Mouse (Mus musculus) layer of hippocampus, adult 9-11 months (tissue): ENCODE measurements around the gene Gm9008.
"Not testable (repeated sequence)": the region's sequence is repeated elsewhere in the genome, so short reads cannot be mapped to it uniquely, and the experiment has no call there.

Source experiments
- DNase-seq: peaks from one replicate; pipeline ENCODE4 v3.0.0; 2022

Gene Gm9008

DNA sequence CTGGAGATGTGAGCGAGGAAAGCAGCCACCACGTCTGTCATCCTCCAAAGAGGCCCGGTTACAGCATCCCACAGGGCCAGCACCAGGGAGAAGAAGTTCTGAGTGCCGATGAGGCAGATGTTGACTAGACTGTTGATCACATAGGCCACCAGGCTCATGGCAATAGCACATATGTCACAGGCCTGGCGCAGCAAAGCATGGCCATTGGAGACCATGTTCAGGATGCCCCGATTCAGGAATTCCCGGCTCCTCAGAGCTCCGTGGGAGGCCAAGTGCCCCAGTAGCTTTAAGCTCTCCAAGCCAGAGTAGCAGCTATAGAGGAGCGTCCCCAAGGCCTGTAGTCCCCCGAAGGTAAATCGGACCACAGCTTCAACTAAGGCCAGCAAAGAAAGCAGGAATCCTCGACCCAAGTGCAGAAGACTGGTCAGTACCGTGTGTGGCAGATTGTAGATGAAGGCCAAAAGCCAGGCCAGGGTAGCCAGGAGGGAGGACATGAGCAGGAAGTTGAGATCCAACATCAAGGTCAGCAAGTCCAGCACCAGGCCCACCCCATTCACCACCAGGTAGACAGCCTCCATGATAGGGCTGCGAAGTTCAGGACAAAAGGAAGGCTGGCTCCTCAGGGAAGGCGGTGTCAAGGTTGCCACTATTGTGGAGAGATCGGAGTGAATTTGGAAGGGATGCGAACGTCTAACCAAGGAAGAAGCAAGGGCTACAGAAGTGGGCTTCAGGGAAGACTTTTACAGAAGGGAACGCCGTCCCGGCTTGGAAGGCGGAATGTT lies at the start of gene Gm9008:
Gm9008 (minus strand) TSS at position 731 of the 782 bp plus-strand sequence.
- DNase-seq, result not testable (repeated sequence)

DNA sequence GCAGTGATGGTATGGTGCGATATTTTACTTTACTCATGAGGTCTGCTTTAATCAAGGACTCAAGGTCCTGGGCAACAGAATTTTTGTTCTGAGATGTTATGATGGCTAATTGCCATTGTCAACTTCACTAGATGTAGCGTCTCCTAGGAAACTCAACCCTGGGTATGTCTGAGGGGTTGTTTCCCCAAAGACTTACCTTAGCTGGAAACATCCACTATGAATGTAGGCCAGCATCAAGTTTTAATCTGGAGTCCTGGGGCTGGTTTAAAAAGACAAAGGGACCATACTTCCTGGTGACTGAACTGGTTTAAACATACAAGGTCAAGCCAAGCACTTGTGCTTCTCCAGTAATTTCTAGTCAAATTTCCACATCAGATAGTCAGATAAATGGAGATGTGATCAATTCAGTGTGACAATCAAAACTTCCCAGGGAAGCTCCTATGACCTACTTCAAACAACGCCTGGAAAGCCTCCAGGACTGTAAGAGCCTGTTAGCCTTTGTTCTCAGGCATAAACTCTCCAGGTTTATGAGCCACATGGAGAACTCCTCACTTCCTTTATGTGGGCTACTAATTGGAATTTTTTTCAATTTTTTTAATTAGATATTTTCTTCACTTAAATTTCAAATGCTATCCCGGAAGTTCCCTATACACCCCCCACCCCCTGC lies 24.5 kb upstream of the Gm9008 start:
- DNase-seq, result no peak

DNA sequence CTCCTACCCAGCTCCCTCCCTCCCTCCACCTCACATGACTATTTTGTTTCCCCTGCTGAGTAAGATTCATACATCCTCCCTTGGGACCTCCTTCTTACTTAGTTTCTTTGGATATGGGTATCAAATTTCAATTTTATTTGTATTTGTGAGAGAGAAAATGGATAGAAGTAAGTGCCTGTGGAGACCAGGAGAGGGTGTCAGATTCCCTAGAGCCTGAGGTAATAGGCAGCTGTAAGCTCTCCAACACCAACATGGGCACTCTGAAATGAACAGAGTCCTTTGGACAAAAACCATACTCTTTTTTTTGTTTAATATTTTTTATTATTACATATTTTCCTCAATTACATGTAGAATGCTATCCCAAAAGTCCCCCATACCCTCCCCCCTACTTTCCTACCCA lies 12.6 kb upstream of the Gm9008 start:
- DNase-seq, result no peak

DNA sequence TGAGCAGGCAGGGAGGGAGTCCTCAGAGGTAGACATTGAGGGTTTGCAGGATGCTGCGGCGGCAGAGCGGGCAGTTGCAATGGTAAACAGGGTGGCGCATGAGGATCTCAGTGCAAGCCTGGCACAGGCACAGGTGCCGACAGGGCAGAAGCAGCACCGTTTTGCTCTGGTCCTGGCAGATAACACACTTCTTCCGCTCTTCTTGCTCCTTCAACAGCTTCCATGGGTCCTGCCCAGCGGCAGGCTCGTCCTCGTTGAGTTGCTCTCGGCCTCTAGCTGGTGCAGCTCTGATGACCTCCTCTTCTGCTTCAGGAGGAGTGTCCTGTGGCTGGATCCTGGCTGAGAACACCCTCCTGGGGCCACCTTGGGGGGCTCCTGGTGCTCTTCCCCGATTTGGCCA lies 1.2 kb downstream of the Gm9008 start:
- DNase-seq, result not testable (repeated sequence)

DNA sequence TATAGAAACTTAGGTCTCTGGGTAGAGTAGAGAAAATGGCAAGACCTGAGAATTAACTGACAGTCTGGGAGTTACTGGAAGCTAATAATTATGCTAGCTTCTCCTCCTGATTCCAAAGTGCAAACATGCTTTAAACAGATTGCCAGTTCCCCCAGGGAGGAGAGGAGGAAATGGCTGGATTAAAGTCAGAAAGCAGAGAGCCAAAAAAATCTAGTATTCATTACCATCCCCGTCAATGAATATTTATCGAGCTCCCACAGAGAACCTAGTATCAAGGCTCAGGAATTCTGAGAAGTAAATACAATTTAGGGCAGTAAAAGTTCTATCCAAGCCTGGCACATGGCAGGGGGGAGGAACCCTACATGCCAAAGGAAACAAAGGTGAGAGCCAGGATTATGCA lies 29.4 kb downstream of the Gm9008 start:
- DNase-seq, result peak; percentile 16
